Mouse (Mus musculus) C3H10T1/2 (cell line): ENCODE measurements around the gene Olfr744. TPM values are rescaled to one million over a fixed set of nuclear protein-coding genes. Genes with fewer than 3 reads are reported as not detected.

ENCODE experiments used
- polyA plus RNA-seq, 2 experiments: library from polyadenylated mRNA; unstranded; fragments of >200 nt; fragmentation: generic; extraction: Trizol; gene quantifications; one replicate each; pipeline ENCODE4 v1.2.1; 2012; ENCODE audit warnings: missing spikeins in 2 of 2

The Olfr744 gene
- polyA plus RNA-seq = not detected

GRCm38 (mm10) chr14:50614579-50614978, at the start of gene Olfr744:
Gene Olfr744 (plus strand): TSS chr14:50614879.

DNA sequence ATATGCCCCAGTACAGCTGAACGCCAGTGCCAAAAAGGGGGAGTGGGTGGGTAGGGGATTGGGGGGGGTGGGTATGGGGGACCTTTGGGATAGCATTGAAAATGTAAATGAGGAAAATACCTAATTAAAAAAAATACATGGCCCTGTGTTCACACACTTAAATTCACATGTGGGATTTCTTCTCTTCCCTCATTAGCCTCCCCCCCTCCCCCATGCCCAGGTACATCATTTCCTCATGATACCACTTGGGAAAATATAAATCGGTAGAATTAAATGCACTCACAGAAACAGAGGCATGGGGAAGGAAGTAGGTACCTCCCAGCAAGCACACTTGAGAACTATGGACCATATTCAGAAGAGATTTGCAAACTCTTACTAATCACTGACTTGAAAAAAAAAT, 24.4 kb downstream of the Olfr744 start, which contains the start of gene Olfr745:
Gene Olfr745, plus strand, starts transcription at position 301 of the 400 bp plus-strand sequence.

DNA sequence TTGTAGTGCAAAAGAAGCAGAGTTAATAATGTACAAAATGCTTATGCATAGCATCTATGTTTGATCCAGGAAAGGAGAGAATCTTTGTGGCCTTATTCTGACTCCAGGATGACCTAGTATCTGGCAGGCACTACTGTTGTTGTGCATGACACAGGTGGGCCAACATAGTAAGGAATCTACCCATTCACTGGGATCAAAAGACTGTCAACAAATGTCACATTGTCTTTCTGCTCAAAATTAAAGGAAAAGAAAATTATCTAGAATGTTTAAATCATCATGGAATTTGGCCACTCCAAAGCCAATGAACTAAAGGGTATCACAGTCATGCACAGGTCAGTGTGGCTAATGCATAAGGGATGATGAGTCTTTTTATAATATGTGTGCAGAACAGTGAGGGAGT, 32.1 kb downstream of the Olfr744 start, which contains the start of gene Olfr746:
Gene Olfr746, plus strand, starts transcription at position 301 of the 400 bp plus-strand sequence.

Other genes with a start within 250 kb of the Olfr744 start
- gene Olfr736, start 233.7 kb upstream of the Olfr744 start, polyA plus RNA-seq = not detected
- not detected for gene Olfr738, start 207.3 kb upstream of the Olfr744 start, polyA plus RNA-seq
- gene Olfr739, start 196.3 kb upstream of the Olfr744 start, polyA plus RNA-seq = not detected
- gene Olfr740, start 169.3 kb upstream of the Olfr744 start, polyA plus RNA-seq = not detected
- not detected for gene Olfr741, start 142.1 kb upstream of the Olfr744 start, polyA plus RNA-seq
- gene Olfr742, start 111.3 kb upstream of the Olfr744 start, polyA plus RNA-seq = not detected
- not detected for gene Olfr743, start 93.0 kb upstream of the Olfr744 start, polyA plus RNA-seq
- not detected for gene Olfr745, start 24.5 kb downstream of the Olfr744 start, polyA plus RNA-seq
- not detected for gene Olfr746, start 32.2 kb downstream of the Olfr744 start, polyA plus RNA-seq
- gene Olfr747, start 78.3 kb downstream of the Olfr744 start, polyA plus RNA-seq = not detected
- not detected for gene Olfr748, start 92.5 kb downstream of the Olfr744 start, polyA plus RNA-seq
- gene Olfr749, start 130.2 kb downstream of the Olfr744 start, polyA plus RNA-seq = not detected
- gene Ttc5, start 170.6 kb downstream of the Olfr744 start, polyA plus RNA-seq = 10 to 100 TPM in 1 of 2 experiments, 1 to 10 TPM in 1; 4.6 to 27.5 TPM
- gene Ccnb1ip1, start 192.9 kb downstream of the Olfr744 start, polyA plus RNA-seq = not detected
- gene Parp2, start 193.0 kb downstream of the Olfr744 start, polyA plus RNA-seq = 10 to 100 TPM in 1 of 2 experiments, 1 to 10 TPM in 1; 2.8 to 16.9 TPM